Mouse (Mus musculus) erythroblast, embryonic 14.5 days (primary cell): ENCODE data around the gene Rnaseh2b.

Source experiments
- GATA1 ChIP-seq: IDR thresholded peaks from 2 replicates; pipeline ENCODE4 v1.6.1; 2012; ENCODE audit warnings: low read length, inconsistent platforms, mixed read lengths
- TAL1 ChIP-seq: IDR thresholded peaks from 3 replicates; pipeline ENCODE4 v1.6.1; 2012; ENCODE audit warnings: low read length, inconsistent platforms, mixed read lengths

DNA sequence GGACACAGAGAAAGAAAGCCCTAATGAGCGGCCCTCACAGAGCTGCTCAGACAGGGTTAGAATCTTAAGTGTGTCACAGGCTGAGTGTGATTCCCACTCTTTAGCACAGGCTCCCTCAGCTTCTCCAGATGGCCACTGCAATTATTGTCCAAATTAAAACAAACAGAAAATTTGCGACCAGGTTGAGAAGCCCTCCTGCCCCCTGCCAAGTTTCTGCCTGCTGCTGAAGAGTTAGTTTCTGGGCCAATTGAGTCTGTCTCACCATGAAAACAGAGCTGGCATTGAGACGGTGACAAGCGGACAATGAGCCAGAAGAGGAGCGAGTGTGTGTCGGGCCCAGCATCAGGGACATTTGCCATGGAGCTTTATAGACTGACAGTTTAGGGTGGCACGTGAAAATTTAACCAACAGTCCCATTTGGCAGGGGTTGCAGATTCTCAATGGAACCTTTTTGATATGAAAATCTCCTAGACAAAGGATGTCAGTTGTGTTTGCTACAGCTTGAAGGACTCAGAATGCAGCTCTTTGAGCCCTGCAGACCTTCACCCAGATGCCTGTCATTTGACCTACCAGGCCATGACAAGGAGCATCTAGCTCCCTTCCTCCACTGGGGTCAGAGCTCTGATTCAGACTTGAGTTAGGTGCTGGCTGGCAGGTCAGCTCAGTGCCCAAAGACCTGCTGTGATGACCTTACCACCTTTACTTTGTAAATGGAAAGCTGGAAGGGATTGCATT, 123.8 kb downstream of the Rnaseh2b start:
- TF ChIP-seq GATA1 = no peak
- no peak for TF ChIP-seq TAL1
